Mouse (Mus musculus) kidney, postnatal 4 days (tissue): ENCODE measurements around the gene 9430015G10Rik.
"Not testable (repeated sequence)": the region's sequence is repeated elsewhere in the genome, so short reads cannot be mapped to it uniquely, and the experiment has no call there.

Experiments used
- DNase-seq, 2 experiments: peaks; one replicate each; pipeline ENCODE4 v3.0.0; 2021; ENCODE audit warnings: mixed read lengths in 2 of 2

The 9430015G10Rik gene

GRCm38 (mm10) chr4:156097770-156098366 is 11.9 kb upstream of the 9430015G10Rik start:
- no peak for DNase-seq

- no peak for DNase-seq
These were observed 10.4 kb upstream of the 9430015G10Rik start for GRCm38 (mm10) chr4:156099427-156099826.

DNA sequence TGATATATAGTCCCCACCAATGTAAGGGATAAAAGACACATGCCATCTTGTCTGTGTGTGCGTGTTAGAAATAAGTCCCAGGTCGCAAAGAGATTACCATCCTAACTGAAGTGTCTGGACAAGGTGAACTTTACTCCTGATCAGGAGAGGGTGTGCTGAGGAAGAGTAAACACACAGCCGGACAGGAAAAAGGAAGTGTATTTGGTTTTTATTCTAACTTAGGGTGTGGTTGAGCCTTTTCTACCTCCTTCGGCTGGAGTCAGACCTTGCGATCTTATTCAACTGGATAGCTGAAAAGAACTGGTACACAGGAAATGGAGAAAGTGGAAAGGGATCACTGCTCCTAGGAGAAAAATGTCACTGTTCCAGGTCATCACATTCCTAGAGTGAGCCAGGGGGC is 9.3 kb upstream of the 9430015G10Rik start:
- DNase-seq: no peak

- no peak for DNase-seq
These were observed 8.3 kb upstream of the 9430015G10Rik start for GRCm38 (mm10) chr4:156101481-156101903.

DNA sequence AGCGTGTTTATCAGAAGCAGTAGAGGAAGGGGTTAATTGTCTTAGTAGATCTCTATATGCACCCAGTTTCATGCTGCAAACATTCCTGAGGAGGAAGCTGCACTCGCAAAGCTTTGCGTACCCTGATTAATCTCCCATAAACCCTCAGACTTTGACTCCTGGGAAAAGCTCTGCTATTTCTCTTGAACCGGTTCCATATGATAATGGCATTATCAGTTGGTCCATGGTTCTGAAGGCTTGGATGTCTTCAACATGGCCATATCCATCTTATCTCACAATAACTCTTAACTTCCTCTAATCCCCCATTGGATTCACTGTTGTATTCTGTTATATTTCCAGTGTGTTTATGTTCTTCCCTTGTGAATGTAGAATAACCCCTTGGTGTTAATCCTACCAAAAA is 6.4 kb upstream of the 9430015G10Rik start:
- DNase-seq: no peak

DNA sequence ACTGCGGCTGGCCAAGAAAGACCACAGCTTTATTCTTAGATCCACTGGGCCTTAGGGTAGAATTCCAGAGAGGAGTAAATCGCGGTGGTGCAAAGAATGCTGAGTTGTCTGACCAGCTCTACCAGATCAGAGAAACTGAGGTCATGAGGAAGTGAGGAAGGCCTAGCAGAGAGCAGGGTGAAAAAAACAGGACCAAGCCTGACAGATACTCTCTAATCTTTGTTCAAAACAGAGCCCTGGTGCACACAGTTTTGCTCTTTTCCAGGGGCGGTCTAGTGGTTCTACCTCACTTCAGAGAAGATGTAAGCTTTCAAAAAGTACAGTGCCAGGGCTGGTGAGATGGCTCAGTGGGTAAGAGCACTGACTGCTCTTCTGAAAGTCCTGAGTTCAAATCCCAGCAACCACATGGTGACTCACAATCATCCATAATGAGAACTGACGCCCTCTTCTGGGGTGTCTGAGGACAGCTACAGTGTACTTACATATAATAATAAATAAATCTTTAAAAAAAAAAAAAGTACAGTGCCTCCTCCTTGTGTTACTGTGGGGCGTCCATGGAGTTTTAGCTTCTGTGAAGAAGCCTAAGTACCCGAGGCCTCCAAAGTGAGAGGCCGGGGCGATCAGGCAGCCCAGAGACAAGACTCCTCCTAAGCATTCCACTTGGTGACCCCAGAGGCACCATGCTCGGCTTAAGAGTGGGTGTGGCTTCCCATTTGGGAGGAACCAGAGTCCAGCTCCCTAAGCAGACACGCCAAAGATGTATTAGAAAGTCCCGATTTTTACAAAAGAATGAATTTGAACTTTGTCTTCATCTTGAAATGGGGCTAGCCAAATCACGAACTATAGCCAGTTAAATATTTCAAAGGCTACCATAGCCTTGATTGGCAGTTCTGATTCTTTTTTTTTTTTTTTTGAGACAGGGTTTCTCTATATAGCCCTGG is 906 bp upstream of the 9430015G10Rik start:
- DNase-seq: peak; percentile 72 to 82

DNA sequence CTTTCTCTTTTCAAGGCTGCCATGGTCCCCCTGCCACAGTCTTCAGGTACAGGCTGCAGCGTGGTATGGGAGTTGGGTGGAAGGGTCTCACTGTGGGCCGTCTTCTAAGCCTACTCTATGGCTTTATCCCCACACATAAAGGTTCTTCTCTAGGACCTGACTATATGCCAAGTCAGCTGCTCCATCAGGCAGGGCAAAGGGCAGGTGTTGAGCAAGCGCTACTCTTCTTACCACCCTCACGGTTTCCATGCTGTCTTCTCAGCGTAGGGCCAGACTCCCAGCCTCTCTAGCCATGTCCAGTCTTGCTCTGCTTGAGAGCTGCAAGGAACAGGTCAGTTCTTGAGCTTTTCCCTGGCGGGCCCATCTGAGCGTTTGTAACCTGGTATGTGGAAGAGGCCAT is 14.3 kb downstream of the 9430015G10Rik start:
- no peak for DNase-seq

GRCm38 (mm10) chr4:156125393-156125792 is 15.6 kb downstream of the 9430015G10Rik start:
- no peak for DNase-seq

- DNase-seq: no peak
These were observed 17.1 kb downstream of the 9430015G10Rik start for GRCm38 (mm10) chr4:156126841-156127240.

DNA sequence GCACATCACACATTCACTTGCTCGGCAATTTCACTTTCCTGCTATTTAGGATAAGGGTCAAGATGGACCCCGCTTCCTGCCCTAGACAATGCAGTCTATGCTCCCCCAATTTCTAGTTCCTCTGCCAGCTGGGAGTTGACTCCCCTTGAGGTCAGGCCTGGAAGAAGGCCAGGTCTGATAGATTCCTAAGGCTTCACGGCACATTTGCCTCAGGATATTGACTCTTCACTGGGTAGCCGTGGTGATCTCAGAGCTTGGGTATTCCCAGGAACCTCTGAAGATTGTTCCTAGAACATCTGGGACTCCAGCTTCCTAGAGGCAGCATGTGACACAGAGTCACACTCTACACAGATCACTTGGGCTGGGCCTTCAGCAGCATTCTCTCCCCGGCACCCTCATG is 19.0 kb downstream of the 9430015G10Rik start:
- DNase-seq: no peak

- DNase-seq: peak; percentile 26 to 31
These were observed 20.7 kb downstream of the 9430015G10Rik start, which contains the start of gene Rnf223 for GRCm38 (mm10) chr4:156130436-156130835. TSS of gene Rnf223 (plus strand) at chr4:156130513.

DNA sequence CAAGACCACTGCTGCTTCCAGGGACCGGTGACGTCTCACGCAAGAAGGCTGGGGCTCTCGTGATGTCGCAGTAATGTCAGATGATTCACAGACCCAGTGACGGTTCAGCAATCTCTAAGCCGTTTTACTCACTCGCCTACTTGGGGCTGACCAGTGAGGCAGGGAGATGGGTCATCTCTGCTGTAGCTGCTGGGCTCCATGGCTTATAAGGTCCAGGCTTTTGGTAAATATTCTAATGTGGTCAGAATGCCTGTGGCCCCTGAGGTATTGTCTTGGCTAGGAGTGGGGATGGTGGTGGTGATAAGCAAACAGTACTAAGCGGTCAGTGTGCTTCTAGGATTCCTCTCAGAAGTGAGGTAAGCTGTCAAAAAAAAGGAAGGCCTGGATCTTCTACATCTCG is 21.2 kb downstream of the 9430015G10Rik start:
- DNase-seq: no peak

DNA sequence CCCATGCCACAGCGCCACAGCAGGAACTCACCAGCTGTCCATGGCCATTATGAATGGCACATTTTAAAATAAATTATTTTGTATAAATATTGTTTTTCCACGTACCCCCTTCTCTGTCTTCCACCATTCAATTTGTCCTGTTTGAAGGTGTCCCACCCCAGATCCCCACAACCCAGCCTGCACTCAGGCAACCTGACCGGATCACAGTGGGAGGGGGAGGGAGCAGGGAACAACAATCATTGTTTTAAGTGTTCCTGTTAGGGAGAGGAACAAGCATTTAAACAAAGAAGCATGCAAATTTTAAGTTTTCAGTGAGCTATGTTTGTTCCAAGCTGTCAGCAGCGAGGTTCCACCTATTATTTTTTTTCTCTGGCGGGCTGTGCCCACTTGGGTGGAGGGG is 23.6 kb downstream of the 9430015G10Rik start:
- DNase-seq: no peak

DNA sequence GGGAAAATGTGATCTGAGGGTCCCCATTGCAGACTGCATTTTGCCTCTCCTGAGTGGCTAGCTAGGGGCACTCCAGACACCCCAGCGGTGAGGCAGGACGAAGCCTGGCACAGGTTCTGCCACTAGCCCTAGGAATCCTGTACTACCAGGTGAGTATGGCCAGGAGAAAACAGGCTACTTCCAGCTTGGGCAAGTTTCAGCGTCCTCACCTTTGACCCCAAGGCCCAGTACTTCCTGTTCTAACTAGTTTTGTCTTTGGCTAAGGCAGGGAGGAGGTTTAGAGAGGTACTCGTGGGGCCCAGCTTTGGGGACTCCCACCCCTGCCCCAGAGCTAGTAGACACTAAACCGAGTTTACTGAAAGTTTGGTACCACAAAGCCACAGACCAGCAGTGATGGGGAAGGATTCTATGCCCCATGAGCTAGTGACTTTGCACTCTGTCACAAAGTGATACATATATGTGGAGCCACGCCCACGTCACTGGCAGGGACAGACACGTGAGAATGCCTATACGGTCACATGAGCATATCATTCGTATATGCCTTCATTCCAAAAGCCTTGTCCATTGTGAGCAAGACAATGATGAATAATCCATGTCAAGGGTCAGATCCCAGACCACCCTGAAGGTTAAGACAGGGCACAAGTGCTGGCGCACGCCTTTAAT is 24.3 kb downstream of the 9430015G10Rik start:
- DNase-seq: peak; percentile 15 to 43

DNA sequence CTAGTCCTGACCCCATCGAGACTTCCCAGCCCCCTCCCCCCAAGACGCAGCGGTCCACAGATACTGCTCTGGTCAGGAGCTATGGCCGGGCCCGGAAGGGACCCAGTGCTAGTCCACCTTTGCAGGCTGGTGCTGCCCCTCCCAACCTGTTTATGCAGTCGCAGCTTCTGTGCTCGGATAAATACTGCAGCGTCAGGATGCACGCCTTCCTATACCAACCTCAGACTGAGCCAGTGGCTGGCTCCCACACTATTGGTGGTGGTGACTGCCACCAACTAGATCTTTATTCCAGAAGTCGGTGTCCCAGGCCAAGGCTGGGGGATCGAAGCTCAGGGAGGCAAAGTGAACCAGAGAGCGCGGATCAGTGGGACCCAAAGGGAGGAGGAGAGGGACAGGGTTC is 25.3 kb downstream of the 9430015G10Rik start:
- no peak for DNase-seq

- no peak for DNase-seq
These were observed 26.0 kb downstream of the 9430015G10Rik start for GRCm38 (mm10) chr4:156135801-156136200.

- peak in 1 of 2 experiments; percentile 25 for DNase-seq
These were observed 26.7 kb downstream of the 9430015G10Rik start for GRCm38 (mm10) chr4:156136285-156137100.

DNA sequence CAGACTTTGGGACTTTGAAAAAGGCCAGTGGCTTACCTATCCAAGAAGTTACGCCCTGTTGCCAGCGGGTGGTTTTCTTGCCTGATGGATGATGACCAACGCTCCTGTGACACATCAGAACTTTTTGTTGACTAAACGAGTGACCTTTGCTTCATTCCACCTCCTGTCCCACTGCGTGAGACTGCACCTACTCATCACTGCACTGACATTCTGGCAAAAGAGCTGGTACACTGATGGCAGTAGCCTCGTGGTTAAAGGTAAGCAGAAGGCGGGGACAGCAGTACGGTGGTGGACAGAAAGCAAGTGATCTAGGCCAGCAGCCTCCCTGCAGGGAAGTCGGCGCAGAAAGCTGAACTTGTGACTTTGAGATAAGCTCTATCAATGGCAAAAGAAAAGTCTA is 41.1 kb downstream of the 9430015G10Rik start:
- not testable (repeated sequence) for DNase-seq

GRCm38 (mm10) chr4:156154771-156155170 is 45.0 kb downstream of the 9430015G10Rik start:
- no peak for DNase-seq

DNA sequence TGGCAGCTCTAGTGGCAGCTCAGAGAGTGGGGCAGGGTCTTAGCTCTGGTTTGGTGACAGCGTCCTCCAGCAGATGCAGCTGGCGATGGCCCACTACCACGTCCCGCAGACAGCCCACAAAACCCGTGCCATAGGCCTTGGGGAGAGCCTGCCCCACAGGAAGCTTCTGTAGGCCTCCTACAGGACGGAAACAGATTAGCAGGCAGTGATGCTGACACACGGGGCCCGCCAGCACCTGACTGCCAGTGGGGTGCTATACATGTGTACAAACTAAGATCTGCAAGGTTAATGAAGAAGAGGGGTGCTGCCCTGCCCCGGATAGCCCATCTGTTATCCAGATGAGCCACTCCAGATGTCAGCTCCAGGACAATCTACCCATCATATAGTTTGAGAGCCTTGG is 56.7 kb downstream of the 9430015G10Rik start:
- no peak for DNase-seq

GRCm38 (mm10) chr4:156168611-156169010 is 58.8 kb downstream of the 9430015G10Rik start:
- no peak for DNase-seq

DNA sequence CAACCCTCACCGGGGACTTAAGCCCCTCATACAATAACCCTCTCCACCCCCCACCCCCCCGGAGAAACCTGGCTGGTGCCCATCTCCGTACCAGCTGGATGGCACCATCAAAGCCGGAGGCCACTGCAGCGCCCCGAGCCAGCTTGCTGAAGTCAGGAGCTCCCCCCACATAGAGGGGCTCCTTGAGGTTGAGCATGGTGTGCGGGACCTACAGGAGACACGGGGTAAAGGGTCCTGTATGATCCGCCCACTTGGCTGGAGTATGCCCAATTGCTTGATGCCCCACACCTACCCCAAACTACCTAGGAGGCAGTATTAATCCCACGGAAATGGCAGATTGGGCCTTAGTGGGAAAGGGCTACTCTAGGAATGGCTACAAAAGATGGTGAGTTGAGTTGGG is 59.3 kb downstream of the 9430015G10Rik start:
- no peak for DNase-seq

GRCm38 (mm10) chr4:156171828-156172227 is 62.0 kb downstream of the 9430015G10Rik start:
- no peak for DNase-seq
